Mouse (Mus musculus): Measurements from ENCODE around the gene Tlnrd1.
A peak's percentile ranks its signal among the peaks of the same experiment; 100 is the strongest.
"Not testable (repeated sequence)": the region's sequence is repeated elsewhere in the genome, so short reads cannot be mapped to it uniquely, and the experiment has no call there.

Gene Tlnrd1

DNA sequence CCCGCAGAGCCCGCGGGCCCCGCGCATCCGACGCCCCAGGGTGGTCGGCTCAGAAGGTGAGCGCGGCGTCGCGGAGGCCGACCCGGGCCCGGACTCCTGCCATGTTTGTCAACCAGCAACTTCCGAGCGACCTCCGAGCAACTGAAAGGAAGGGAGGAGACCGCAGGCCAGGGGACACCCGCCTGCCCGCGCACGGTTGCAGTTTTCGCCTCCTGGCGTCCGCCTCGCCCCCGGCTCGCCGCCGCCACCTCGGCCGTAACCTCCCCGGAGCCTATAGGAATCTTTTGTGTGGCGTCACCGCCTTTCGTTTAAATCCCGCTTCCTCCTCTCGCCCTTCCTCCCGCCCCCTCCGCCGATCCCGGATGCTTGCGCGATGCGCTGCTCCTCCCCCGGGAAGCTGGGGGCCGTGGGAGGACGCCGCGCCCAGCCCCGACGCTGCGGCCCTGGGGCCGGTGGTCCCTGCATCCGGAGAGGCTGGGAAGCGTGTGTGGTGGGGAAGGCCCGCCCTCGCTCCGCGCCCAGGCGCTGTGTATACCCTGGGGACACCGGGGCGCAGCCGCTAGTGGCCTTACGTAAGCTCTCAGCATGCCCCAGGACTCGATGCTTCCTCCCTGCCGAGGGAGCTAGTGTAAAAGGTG is at the start of gene Tlnrd1, which contains the start of gene Mesd:
Tlnrd1 (minus strand) TSS at position 285 of the 638 bp plus-strand sequence.
Mesd (plus strand) TSS at position 446 of the 638 bp plus-strand sequence.
- peak; percentile 89 for DNase-seq (ENCODE audit: low read depth, low spot score)

DNA sequence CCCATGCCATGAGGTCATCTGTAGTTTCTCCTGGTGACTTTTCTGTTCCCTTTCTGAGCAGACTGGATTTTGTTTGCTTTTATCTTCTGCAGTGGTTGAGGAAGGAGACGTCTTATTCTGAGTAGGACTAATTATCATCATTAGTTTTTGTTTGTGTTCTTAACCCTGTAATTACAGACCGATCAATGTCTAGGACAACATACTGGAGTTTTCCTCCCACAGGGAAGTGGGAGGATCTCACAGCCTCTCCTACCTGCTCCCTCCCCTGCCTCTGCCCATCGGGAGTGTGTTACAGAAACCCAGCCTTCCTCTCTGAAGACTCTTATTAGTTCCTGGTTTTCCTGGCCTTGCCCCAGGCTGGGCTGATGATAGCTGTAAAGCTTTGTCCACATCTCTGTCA is 37.5 kb upstream of the Tlnrd1 start:
- DNase-seq (ENCODE audit: low read depth, low spot score): no peak

DNA sequence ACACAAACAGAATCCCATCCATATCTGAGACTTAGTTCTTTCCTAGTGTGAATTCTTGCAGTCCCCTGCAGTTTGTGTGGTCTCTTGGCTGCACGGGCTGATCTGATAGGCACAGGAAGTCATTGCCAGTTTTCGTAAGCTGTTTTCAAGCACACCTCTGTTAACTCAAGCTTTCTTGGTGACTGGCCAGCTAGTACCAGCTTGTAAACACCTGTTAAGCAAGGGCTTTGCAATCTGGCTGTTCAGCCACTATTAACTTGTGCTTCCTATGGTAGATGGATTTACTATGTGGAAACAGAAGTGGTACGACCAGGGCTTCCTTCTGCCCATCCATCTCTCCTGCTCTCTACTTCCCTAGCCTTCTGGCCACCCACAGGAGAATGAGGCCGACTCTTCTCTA is 36.1 kb upstream of the Tlnrd1 start:
- DNase-seq (ENCODE audit: low read depth, low spot score): no peak

DNA sequence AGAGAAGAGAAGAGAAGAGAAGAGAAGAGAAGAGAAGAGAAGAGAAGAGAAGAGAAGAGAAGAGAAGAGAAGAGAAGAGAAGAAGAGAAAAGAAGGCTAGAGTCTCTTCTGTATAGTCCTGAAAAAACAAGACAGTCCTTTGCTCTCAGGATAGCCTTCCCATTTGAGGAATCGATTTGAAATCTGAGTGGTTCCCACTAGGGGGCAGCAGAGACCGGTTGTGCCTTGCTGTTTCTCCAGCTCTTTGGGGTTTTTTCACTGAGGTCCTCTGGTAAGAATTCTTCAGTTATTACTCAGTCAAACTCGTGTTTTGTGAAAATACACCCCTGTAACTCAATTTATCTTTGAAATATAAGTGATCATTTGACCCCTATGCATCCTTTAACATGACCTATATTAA is 30.5 kb upstream of the Tlnrd1 start:
- peak; percentile 48 for DNase-seq (ENCODE audit: low read depth, low spot score)

DNA sequence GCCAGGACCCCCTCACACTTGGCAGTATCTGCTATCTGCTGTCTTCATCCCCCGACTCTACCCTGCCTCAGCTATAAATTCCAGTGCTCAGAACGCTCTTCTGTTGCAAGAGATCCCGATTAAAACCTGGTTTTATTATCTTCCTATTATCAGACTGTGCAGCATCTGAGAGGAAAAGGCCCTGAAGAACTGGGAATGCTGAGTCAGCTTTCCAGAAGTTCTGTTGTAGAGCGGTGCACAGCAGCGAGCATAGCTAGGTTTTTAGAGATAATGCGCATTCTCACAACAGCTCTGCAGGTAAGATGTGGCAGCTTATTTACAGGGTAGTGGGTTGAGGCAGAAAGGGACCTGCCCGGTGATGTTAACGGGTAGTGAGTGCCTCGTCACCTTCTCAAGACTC is 29.9 kb upstream of the Tlnrd1 start:
- no peak for DNase-seq (ENCODE audit: low read depth, low spot score)

DNA sequence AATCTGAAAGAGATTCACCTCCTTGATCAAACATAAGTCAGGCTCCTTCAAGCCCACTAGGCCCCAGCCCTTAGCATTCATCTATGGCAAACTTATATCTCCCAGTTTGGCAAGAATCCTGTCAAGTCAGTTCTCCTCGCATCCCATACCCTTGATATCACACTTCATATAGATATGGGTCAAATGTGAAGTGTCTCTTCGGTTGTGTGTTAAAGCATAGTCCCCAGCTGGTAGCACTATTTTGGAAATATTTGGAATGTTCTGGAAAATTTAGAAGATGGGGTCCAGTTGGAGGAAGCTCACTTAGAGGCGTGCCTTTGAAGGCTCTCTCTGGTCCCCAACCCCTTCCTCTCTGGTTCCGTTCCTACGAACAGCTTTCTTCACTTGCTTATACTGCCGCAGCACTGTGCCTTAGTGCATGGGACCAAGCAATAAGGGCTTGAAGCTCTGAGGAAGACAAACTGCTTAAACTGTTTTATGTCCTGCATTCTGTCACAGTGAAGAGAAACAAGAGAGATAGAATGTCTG is 29.4 kb upstream of the Tlnrd1 start:
- DNase-seq (ENCODE audit: low read depth, low spot score): no peak

DNA sequence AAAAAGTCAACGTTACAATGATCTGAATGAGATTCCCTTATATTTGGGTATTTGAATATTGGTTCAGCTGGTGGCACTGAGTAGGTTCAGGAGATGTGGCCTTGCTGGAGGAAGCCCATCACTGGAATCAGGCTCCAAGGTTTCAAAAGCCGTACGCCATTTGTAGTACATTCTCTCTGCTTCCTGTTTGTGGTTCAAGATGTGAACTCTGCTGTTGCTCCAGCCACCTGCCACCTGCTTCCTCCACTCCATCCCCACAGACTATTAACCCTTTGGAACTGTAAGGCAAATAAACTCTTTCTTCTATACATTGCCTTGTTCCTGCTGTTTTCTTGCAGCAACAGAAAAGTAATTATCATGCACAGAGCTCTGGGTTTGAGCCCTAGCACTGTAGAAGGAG is 27.8 kb upstream of the Tlnrd1 start:
- no peak for DNase-seq (ENCODE audit: low read depth, low spot score)

DNA sequence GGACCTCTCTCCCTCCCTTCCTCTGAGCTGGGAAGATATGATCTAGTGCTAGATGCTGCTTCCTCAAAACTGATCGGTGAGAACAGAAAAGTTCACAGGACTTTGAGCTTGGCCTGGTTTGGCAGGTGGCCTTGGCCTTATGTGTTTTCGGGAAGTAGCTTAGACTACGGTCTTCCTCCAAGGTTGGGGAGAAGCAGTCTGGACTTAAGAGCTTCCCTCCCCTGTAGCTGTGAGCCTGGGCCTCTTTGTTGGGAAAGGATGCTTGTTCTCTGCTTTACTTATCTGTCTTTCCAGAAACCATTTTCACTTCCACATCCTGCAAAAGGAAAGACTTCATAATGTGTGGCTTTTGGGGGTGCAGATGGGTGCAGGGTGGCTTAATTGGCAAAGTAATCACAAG is 20.7 kb upstream of the Tlnrd1 start:
- DNase-seq (ENCODE audit: low read depth, low spot score): no peak

- no peak for DNase-seq (ENCODE audit: low read depth, low spot score)
Measured at GRCm38 (mm10) chr7:83902296-83903145, 18.4 kb upstream of the Tlnrd1 start.

GRCm38 (mm10) chr7:83901425-83901824 is 17.3 kb upstream of the Tlnrd1 start:
- DNase-seq (ENCODE audit: low read depth, low spot score): no peak

DNA sequence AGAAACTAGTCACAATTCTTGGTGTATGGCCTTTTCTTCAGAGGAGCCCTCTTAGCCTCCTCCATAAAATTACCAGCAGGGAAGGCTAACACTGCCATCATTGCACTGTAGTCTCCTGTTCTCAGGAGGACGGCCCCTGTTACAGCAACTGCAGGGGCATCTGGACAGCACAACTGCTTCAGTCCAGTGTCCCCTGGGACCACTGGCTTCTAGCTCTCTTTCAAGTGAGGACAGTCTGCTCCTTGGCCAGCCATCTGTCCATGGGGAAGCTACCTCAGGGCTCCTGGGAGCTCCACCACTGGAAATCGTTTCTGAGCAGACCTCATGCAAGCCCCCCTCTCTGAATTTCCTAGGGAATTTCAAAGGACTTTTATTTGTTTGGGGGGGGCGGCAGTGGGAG is 16.4 kb upstream of the Tlnrd1 start:
- no peak for DNase-seq (ENCODE audit: low read depth, low spot score)

DNA sequence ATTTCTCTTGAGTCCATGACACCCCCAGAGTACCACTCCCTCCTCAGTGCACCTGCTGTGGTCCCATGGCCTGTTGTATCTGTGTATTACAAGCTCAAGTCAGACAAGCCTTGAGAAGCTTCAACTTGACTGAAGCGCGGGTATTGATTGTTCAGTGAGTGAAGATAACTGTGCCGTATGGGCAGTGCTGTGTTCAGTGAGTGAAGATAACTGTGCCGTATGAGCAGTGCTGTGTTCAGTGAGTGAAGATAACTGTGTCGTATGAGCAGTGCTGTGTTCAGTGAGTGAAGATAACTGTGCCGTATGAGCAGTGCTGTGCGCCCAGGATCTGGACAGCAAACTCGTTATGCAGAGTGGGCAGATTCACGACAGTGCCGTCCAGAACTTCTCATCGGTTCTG is 14.2 kb upstream of the Tlnrd1 start:
- no peak for DNase-seq (ENCODE audit: low read depth, low spot score)

DNA sequence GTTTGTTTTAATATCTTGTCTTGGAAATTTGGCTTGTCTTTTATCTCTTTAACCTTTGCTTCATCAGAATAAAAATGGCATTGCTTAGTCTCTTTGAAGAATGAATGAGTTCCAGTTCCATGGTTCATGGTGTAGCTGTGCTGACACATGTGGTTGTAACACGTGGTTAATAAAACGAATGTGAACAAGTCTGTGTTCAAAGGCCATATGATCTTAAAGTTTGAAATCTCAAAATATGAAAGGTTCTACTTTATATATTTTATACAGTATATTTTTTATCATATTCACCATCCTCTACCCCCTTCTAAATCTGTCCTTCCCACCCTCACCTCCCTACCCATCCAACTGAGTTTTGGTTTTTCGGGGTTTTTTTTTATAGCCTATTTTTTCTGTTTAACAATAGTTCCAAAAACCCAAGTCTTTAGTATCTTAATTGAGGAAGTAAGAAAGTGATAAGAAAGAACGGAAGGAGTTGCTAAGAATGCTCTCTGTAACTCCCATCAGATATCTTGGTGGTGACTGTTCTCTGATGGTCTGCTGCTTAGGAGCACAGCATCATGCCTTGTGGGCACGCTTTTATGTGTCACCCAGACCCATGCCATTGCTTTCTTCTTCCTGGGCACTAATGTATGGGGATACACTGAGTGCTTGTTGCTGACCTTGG is 12.1 kb upstream of the Tlnrd1 start:
- DNase-seq (ENCODE audit: low read depth, low spot score): no peak

GRCm38 (mm10) chr7:83894348-83894747 is 10.2 kb upstream of the Tlnrd1 start:
- DNase-seq (ENCODE audit: low read depth, low spot score): no peak

DNA sequence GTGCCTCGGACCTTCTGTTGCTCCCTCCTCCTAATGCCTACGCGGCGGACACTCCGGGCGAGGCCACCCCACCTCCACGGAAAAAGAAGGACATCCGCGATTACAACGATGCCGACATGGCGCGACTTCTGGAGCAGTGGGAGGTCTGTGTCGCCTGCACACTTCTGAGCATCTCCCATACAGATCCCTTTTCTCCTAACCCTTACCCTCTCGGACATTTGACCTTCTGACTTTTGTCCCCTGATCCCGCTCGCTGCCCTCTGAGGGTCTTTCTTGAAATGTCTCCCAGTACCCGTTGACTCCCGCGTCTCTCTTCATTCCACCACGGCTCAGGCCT is 8.2 kb upstream of the Tlnrd1 start:
- DNase-seq (ENCODE audit: low read depth, low spot score): no peak

DNA sequence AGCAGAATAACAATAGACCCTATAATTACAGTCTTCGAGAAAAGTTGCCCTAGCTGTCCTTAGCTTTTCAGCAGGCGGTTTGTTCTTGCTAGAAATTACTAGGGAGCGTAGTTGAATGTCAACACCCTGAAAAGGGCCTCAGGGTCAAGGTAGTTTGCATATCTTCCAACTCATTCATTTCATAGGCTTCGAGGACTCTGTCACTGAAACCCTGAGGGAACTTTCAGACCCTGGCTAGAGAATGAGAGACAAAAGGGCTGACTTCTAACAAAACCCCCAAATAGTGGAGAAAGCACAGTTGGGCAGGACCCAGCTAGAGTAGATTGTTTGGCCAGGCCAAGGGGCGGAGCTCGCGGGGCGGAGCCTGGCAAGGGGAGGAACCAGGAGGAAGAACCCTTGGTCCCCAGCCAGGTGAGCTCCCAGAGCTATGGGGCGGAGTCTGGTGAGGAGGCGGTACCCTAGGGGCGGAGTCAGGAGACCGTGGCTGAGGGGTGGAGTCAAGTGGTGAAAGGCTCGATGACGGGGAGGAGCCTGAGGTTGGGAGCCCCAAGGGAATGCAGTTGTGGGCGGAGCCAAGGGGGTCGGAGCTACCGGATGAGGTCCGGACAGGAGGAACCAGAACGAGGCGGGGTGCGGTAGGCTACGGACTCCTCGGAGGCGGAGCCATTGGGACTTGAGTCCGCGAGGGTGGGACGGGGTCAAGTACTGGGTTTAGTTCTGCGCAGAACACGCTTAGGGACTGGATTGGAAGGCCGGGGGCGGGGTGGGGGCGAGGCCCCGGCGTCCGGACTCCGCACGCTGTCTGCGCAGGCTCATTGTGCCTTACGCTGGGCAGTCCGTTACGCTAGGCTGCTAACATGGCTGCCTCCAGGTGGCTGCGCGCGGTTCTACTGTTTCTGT is 7.6 kb upstream of the Tlnrd1 start:
- DNase-seq (ENCODE audit: low read depth, low spot score): peak; percentile 96

DNA sequence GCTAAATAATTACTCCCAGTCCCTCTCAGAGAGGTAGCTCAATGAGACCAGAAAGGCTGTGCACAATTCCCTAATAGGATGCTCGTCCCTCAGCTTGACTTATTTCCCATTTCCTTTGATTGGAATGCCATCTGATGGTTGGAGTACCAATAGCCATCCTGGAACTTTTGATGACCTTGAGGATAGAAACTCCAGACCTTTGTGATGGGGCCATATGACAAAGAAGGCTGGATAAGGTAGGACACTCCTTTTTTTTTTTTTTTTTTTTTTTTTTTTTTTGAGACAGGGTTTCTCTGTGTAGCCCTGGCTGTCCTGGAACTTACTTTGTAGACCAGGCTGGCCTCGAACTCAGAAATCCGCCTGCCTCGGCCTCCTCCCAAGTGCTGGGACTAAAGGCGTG is 5.8 kb upstream of the Tlnrd1 start:
- not testable (repeated sequence) for DNase-seq (ENCODE audit: low read depth, low spot score)

GRCm38 (mm10) chr7:83889383-83889782 is 5.3 kb upstream of the Tlnrd1 start:
- DNase-seq (ENCODE audit: low read depth, low spot score): no peak

GRCm38 (mm10) chr7:83886366-83887129 is 2.4 kb upstream of the Tlnrd1 start:
- no peak for DNase-seq (ENCODE audit: low read depth, low spot score)

- no peak for DNase-seq (ENCODE audit: low read depth, low spot score)
Measured at GRCm38 (mm10) chr7:83885835-83886234, 1.7 kb upstream of the Tlnrd1 start.

Data from telencephalon, adult 2 months (tissue).